Comparison of ENCODE assay signal across 17 mouse cellular contexts in the genomic region with DNA sequence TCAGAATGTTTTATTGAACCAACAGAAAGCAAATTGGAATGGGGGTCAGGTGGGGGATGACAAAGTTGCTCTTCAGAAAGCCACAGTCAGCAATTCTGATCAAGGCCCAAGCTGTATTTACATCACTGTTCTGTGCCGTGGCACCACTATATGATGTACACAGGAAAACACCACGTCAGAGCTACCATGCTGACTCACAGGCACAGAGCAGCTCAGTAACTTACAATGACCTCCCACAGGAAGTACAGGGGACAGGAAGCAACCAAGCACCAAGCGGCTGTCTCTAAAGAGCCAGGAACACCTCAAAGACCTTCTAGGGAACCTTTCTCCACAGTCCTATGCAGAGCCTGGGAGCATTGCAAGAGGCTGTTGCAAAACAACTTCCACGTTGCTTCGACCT. TPM values are rescaled to one million over a fixed set of nuclear protein-coding genes. Genes with fewer than 3 reads are reported as not detected.
DNase-seq lines count a peak whose midpoint lies in the region; ATAC-seq lines count a peak whose summit lies in the region.
"Had no signal": no experiment of that assay in that cellular context is flagged by ENCODE, and none has a peak within 500 bp of the region (broad histone marks: within the 10 kb centered on the region; RNA-seq: fewer than 3 reads in every experiment).

No protein-coding gene starts in this region.

- no peaks in the 10 kb centered on the region for H3K4me1 ChIP-seq in forebrain, embryonic 13.5 days

- no peaks in the 10 kb centered on the region for H3K27me3 ChIP-seq in forebrain, embryonic 13.5 days
- H3K27me3 ChIP-seq: midbrain, embryonic 12.5 days had no signal

- no peak overlapping the region for H3K27ac ChIP-seq in forebrain, embryonic 13.5 days
- H3K27ac ChIP-seq: kidney, postnatal 0 days; midbrain, embryonic 12.5 days had no signal

- H3K4me2 ChIP-seq in forebrain, embryonic 13.5 days: no peak overlapping the region
- H3K4me2 ChIP-seq: heart, embryonic 11.5 days; midbrain, embryonic 12.5 days had no signal

- no peaks in the 10 kb centered on the region; the same call in 1 of the 2 replicates for H3K9me3 ChIP-seq in forebrain, embryonic 13.5 days (replicated peaks)
- H3K9me3 ChIP-seq: midbrain, embryonic 12.5 days had no signal

- H3K4me3 ChIP-seq in forebrain, embryonic 13.5 days: no peak overlapping the region
- H3K4me3 ChIP-seq: midbrain, embryonic 12.5 days had no signal

- H3K9ac ChIP-seq in forebrain, embryonic 13.5 days: no peak overlapping the region
- H3K9ac ChIP-seq: midbrain, embryonic 12.5 days had no signal

- WGBS in forebrain, embryonic 13.5 days: 85% methylated on average over 5 of the region's 5 CpGs

- no peaks in the 10 kb centered on the region for H3K36me3 ChIP-seq in forebrain, embryonic 13.5 days (ENCODE audit: poor library complexity, severe bottlenecking)
- H3K36me3 ChIP-seq: midbrain, embryonic 12.5 days had no signal

- DNase-seq in heart, adult 11 months: peak; percentile 57
- DNase-seq in heart, postnatal 14 days: no peak
- DNase-seq in thymus, postnatal 4 days: peak; percentile 32
- no peak for DNase-seq in frontal cortex, postnatal 36 days (ENCODE audit: low spot score in 2 of 2)
- no peak for DNase-seq in retina, embryonic 14.5 days (ENCODE audit: low spot score)
- DNase-seq: adrenal gland, postnatal 14 days; cerebellum, adult 9-10 months; gastrocnemius, postnatal 10 days; heart, postnatal 4 days; layer of hippocampus, adult 9-11 months; lung, postnatal 14 days had no signal

- intact Hi-C loops in heart, postnatal 14 days (cut with DNase I): no loop called here

- peak; percentile 83 to 93 for ATAC-seq in hematopoietic stem cell, adult 5-6 weeks (replicated peaks in 1 of 2; ENCODE audit: insufficient read depth in 1 of 2, low FRiP score in 2 of 2, low TSS enrichment in 1 of 2, low read depth in 1 of 2, poor library complexity in 2 of 2, severe bottlenecking in 2 of 2)
- 0 out of 2 replicates have a peak, but pooled peaks have one; percentile 23 for ATAC-seq in megakaryocyte-erythroid progenitor cell, adult 5-6 weeks (replicated peaks; ENCODE audit: low FRiP score, low TSS enrichment, poor library complexity, severe bottlenecking)
- no peak for ATAC-seq in forebrain, embryonic 13.5 days

RNA-seq across cellular contexts. Expression of a gene that starts 36.4 kb away (rescaled TPM):
- 10 to 100 TPM; 90.2 to 91.5 TPM for total RNA-seq in heart, postnatal 14 days (2021)
- total RNA-seq in hematopoietic stem cell, adult 5-6 weeks (2017): 24.0 and 26.5 TPM in 2 replicates
- total RNA-seq in megakaryocyte-erythroid progenitor cell, adult 5-6 weeks (2014; fragmentation: Nextera tagmentation): 112 and 193 TPM in 2 replicates
- 59.2 and 86.9 TPM in 2 replicates for total RNA-seq in megakaryocyte-erythroid progenitor cell, adult 5-6 weeks (2017)
- 140 and 148 TPM in 2 replicates for polyA plus RNA-seq in forebrain, embryonic 13.5 days (2015; fragmentation: Nextera tagmentation; extraction: Ambion mirVana)

RNA-seq across cellular contexts. Expression of a gene that starts 59.3 kb away (rescaled TPM):
- 1 to 10 TPM; 5.2 to 6.1 TPM for total RNA-seq in heart, postnatal 14 days (2021)
- 33.1 TPM in 2 replicates for total RNA-seq in hematopoietic stem cell, adult 5-6 weeks (2017)
- 10.9 and 15.7 TPM in 2 replicates for total RNA-seq in megakaryocyte-erythroid progenitor cell, adult 5-6 weeks (2014; fragmentation: Nextera tagmentation)
- 9.1 and 9.7 TPM in 2 replicates for total RNA-seq in megakaryocyte-erythroid progenitor cell, adult 5-6 weeks (2017)
- polyA plus RNA-seq in forebrain, embryonic 13.5 days (2015; fragmentation: Nextera tagmentation; extraction: Ambion mirVana): 0.12 and 0.16 TPM in 2 replicates

Comparison
In these comparisons a context has a peak if more than half of its experiments do, and no peak if none do; other contexts are left out.
1. DNase-seq: peak in heart, adult 11 months (single experiment) and thymus, postnatal 4 days (single experiment); none in heart, postnatal 14 days (0 of 2), frontal cortex, postnatal 36 days (0 of 2) and retina, embryonic 14.5 days (single experiment).